Mouse (Mus musculus) A20 (cell line): ENCODE results near the gene Rbm46.

Experiments
- DNase-seq: peaks from one replicate; pipeline ENCODE4 v3.0.0-alpha.2; 2011; ENCODE audit warnings: low read depth, low spot score

Rbm46 gene

DNA sequence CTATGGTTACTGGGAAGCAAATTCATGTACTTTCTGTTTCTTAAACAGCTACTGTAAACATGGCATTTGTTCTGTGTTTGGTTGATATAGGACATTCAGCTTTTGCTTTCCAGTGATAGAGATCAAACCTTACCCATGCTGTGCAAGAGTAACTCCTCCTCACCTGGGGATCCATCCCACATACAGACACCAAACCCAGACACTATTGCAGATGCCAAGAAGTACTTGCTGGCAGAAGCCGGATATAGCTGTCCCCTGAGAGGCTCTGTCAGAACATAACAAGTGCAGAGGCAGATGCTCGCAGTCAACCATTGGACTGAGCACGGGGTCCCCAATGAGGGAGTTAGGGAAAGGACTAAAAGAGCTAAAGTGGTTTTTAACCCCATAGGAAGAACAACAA is 84.6 kb downstream of the Rbm46 start:
- no peak for DNase-seq
